Mouse (Mus musculus) effector memory CD4-positive, alpha-beta T cell, adult 7 months (primary cell): ENCODE measurements around the gene Tpx2. TPM values are rescaled to one million over a fixed set of nuclear protein-coding genes. Genes with fewer than 3 reads are reported as not detected.

Experiments used
- polyA plus RNA-seq: library from polyadenylated mRNA; unstranded; fragments of 100-300 nt; shearing (Covaris generic); gene quantifications from one replicate; pipeline ENCODE4 v1.2.1, GENCODE M21; 2017

Tpx2 gene
- 1.5 TPM for polyA plus RNA-seq

GRCm38 (mm10) chr2:152847815-152848302 lies at the start of gene Tpx2:
TSS of gene Tpx2 (plus strand) at chr2:152847964.

DNA sequence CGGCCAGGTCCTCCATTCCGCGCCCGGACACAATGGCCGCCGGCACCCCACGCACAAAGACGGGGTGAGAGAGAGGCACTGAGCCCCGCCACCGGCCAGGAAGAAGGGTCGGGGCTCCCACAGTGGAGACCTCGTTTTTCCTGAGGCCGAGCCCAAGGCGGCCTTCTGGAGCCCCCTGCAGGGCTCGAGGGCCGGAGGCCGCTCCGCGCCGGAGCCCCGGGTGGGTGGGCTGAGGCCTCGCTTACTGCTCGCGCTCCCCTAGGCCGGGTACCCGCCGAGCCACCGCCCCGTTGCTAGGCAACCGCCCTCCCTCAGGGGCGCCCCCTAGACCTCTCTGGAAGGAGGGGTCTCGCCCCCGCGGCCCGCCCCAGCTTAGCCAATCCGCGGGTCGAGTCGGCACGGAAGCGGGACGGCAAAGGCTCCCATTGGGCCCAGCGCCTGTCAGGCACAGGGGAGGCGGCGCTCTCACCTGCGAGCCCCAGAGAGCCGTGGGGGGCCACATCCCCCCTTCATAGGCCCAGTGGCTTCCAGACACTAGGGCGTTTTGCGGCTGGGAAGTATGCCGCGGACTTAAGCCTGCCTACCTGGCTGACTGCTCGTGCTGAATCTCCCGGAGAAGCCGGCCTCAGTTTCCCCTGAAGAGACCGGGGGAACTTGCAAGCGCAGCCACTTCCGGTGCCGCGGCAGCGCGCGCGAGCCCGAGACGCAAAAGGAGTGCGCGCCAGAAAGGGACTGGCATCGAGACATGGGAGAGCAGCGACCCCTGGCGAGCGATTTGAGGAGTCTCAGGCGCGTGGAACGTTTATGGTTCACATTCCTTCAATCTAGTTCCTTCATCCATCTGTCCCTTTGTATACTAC lies 16.5 kb upstream of the Tpx2 start, which contains the start of gene Bcl2l1:
TSS of gene Bcl2l1 (minus strand) at position 710 of the 860 bp plus-strand sequence.

DNA sequence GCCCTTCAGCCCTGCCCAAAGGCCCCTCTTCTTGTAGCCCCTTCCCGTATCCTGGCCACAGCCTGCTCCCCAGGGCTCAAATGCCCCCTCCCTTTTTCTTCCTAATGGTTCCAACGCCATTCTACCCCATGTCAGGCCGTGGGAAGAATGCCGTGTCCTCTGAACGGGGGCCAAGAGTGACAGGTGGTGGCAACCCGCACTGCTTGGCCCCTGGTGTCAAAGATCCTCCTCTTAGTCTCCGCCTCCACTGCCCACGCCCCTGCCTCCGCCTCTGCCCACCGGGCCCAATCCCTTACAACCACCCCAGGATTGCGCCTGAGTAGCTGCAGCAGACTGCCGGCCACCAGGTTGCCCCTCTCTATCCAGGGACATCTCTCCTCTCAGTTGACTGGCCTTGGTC lies 63.3 kb downstream of the Tpx2 start, which contains the start of gene Mylk2:
TSS of gene Mylk2 (plus strand) at position 322 of the 400 bp plus-strand sequence.

DNA sequence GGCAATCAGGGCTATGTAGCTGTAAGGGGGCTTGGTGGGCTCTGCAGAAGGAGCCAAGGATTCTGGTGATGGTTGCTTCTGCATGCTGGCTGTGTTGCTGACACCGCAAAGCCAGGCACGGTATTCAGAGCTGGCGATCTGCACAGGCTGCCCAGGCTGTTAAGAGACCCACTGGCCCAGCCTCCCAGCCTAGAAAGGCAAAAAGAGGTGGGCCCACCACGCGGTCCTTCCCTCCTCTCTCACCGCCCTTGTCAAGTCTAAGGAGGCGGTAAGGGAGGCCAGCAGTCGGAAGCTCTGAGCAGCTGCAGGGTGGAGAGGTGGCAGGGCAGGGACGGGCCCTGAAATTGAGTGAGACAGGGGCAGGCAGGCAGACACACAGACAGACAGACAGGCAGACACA lies 85.3 kb downstream of the Tpx2 start, which contains the start of gene Foxs1:
TSS of gene Foxs1 (minus strand) at position 161 of the 400 bp plus-strand sequence.

Other genes starting within 250 kb of the Tpx2 start
- gene Defb45, start 248.6 kb upstream of the Tpx2 start, polyA plus RNA-seq, result not detected
- gene Defb36, start 243.6 kb upstream of the Tpx2 start, polyA plus RNA-seq, result not detected
- gene Defb25, start 224.9 kb upstream of the Tpx2 start, polyA plus RNA-seq, result not detected
- gene Rem1, start 221.0 kb upstream of the Tpx2 start, polyA plus RNA-seq, result not detected
- gene H13, start 178.5 kb upstream of the Tpx2 start, polyA plus RNA-seq, result 182 TPM
- gene Mcts2, start 160.9 kb upstream of the Tpx2 start, polyA plus RNA-seq, result 4.7 TPM
- 1.9 TPM for gene Id1, start 111.7 kb upstream of the Tpx2 start, polyA plus RNA-seq
- gene Cox4i2, start 93.8 kb upstream of the Tpx2 start, polyA plus RNA-seq, result 0.54 TPM
- 101 TPM for gene Bcl2l1, start 16.2 kb upstream of the Tpx2 start, polyA plus RNA-seq
- gene Mylk2, start 63.4 kb downstream of the Tpx2 start, polyA plus RNA-seq, result 0.21 TPM
- gene Foxs1, start 85.2 kb downstream of the Tpx2 start, polyA plus RNA-seq, result not detected
- gene Dusp15, start 103.7 kb downstream of the Tpx2 start, polyA plus RNA-seq, result not detected
- gene Ttll9, start 114.5 kb downstream of the Tpx2 start, polyA plus RNA-seq, result not detected
- gene Pdrg1, start 167.5 kb downstream of the Tpx2 start, polyA plus RNA-seq, result 79.2 TPM
- not detected for gene Xkr7, start 183.9 kb downstream of the Tpx2 start, polyA plus RNA-seq
- not detected for gene Ccm2l, start 218.0 kb downstream of the Tpx2 start, polyA plus RNA-seq